Mouse (Mus musculus) kidney, adult 2 months (tissue): ENCODE results near the gene Rwdd3.

Source experiments
- CTCF ChIP-seq: fragments of 200-500 bp; conservative IDR thresholded peaks from 2 replicates; pipeline ENCODE4 v1.5.1; 2011; ENCODE audit warnings: low read depth, mild to moderate bottlenecking, control low read depth, low read length, moderate library complexity, mixed read lengths; ENCODE audit not compliant: insufficient read depth, insufficient read length
- POLR2A ChIP-seq: fragments of 200-500 bp; IDR thresholded peaks from one replicate; pipeline ENCODE4 v1.6.1; 2011; ENCODE audit warnings: low read depth, low read length, control low read depth

DNA sequence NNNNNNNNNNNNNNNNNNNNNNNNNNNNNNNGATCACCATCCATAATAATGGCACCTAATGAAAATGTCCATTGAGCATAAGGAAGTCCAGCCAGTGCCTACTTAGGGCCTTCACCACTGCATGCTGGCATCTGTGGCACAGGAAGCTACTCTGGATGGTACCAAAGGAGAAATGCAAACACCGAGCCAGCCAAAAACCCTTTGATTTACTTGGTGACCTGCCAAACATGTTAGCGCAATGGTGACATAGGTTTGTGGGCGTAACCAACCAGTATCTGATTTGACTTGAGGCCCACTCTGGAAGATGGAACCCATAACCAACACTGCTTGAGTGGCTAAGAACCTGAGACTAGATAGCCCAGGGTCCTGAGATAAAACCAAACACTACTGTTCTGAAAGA is 13.7 kb upstream of the Rwdd3 start:
- TF ChIP-seq POLR2A = no peak
- TF ChIP-seq CTCF = no peak
